Mouse (Mus musculus): Measurements from ENCODE around the gene Epb41l3. TPM values are rescaled to one million over a fixed set of nuclear protein-coding genes. Genes with fewer than 3 reads are reported as not detected.

Gene Epb41l3
- polyA plus RNA-seq, 1 experiment from 2014 or later, result 53.7 TPM

- H3K9ac ChIP-seq, result no peak overlapping the region
- no peaks in the 10 kb centered on the region for H3K27me3 ChIP-seq
- H3K4me2 ChIP-seq, result no peak overlapping the region
- H3K4me3 ChIP-seq, result no peak overlapping the region
- ATAC-seq (ENCODE audit: borderline replicate concordance, extremely low read depth, low FRiP score, low TSS enrichment), result no peak
- H3K9me3 ChIP-seq, result no peaks in the 10 kb centered on the region
- WGBS, result 92% methylated on average over 2 of the region's 2 CpGs
- no peaks in the 10 kb centered on the region for H3K36me3 ChIP-seq
- no peaks in the 10 kb centered on the region for H3K4me1 ChIP-seq
- H3K27ac ChIP-seq, result no peak overlapping the region
Observed at GRCm38 (mm10) chr17:69322721-69323120, 247.2 kb downstream of the Epb41l3 start.

Other genes starting within 250 kb of the Epb41l3 start
- gene Tmem200c, start 249.1 kb upstream of the Epb41l3 start, polyA plus RNA-seq (2015; fragmentation: Nextera tagmentation; extraction: Ambion mirVana), result 0.35 and 0.45 TPM in 2 replicates